Mouse (Mus musculus) central nervous system, embryonic 18 days (tissue): ENCODE data around the gene Fbxw20. TPM values are rescaled to one million over a fixed set of nuclear protein-coding genes. Genes with fewer than 3 reads are reported as not detected.

Experiments used
- polyA plus RNA-seq: library from polyadenylated mRNA; depleted of rRNA; stranded (reverse); fragments of >200 nt; gene quantifications from 2 replicates; pipeline ENCODE4 v1.2.3, GENCODE M21; 2012; rRNA removed

Fbxw20 gene
- polyA plus RNA-seq: not detected in 2 replicates

GRCm38 (mm10) chr9:109234654-109235053 is at the start of gene Fbxw20:
Fbxw20 (minus strand) TSS chr9:109234754.

GRCm38 (mm10) chr9:109195875-109196274 is 38.7 kb downstream of the Fbxw20 start, which contains the start of gene Fbxw13:
Fbxw13 (minus strand) TSS chr9:109195975.

Other genes starting within 250 kb of the Fbxw20 start
- gene Ucn2, start 248.7 kb downstream of the Fbxw20 start, polyA plus RNA-seq: 0.25 and 0.28 TPM in 2 replicates
- gene Pfkfb4, start 243.0 kb downstream of the Fbxw20 start, polyA plus RNA-seq: 35.4 and 39.6 TPM in 2 replicates
- 58.5 and 82.4 TPM in 2 replicates for gene Shisa5, start 196.2 kb downstream of the Fbxw20 start, polyA plus RNA-seq
- gene Trex1, start 175.0 kb downstream of the Fbxw20 start, polyA plus RNA-seq: 34.6 and 40.3 TPM in 2 replicates
- gene Atrip, start 160.6 kb downstream of the Fbxw20 start, polyA plus RNA-seq: 38.5 and 43.7 TPM in 2 replicates
- 9.2 and 10.1 TPM in 2 replicates for gene Ccdc51, start 152.3 kb downstream of the Fbxw20 start, polyA plus RNA-seq
- 244 and 257 TPM in 2 replicates for gene Tma7, start 152.2 kb downstream of the Fbxw20 start, polyA plus RNA-seq
- 39.4 and 42.9 TPM in 2 replicates for gene Plxnb1, start 139.4 kb downstream of the Fbxw20 start, polyA plus RNA-seq
- gene Fbxw21, start 72.7 kb downstream of the Fbxw20 start, polyA plus RNA-seq: not detected in 2 replicates
- 0.12 and 0.13 TPM in 2 replicates for gene Fbxw13, start 38.8 kb downstream of the Fbxw20 start, polyA plus RNA-seq
- gene Fbxw14, start 52.9 kb upstream of the Fbxw20 start, polyA plus RNA-seq: not detected in 2 replicates
- not detected in 2 replicates for gene Fbxw28, start 104.9 kb upstream of the Fbxw20 start, polyA plus RNA-seq
- gene Fbxw22, start 169.5 kb upstream of the Fbxw20 start, polyA plus RNA-seq: not detected in 2 replicates
- gene Fbxw16, start 214.4 kb upstream of the Fbxw20 start, polyA plus RNA-seq: not detected in 2 replicates